Mouse (Mus musculus) intestine, embryonic 16.5 days (tissue): ENCODE results near the gene Nid1. TPM values are rescaled to one million over a fixed set of nuclear protein-coding genes. Genes with fewer than 3 reads are reported as not detected.

ENCODE experiments used
- polyA plus RNA-seq: library from polyadenylated mRNA; unstranded; fragments of >200 nt; fragmentation: Nextera tagmentation; extraction: Ambion mirVana; gene quantifications from 2 replicates; pipeline ENCODE4 v1.2.1, GENCODE M21; 2015

The Nid1 gene
- polyA plus RNA-seq, 1 experiment from 2014 or later = 58.7 TPM

Other genes with a start within 250 kb of the Nid1 start
- 4.7 and 5.2 TPM in 2 replicates for gene Gpr137b, start 43.5 kb upstream of the Nid1 start, polyA plus RNA-seq
- gene Lyst, start 152.8 kb downstream of the Nid1 start, polyA plus RNA-seq = 2.0 and 3.0 TPM in 2 replicates